Mouse (Mus musculus) brain, embryonic 18.5 days (tissue): ENCODE measurements around the gene 6030445D17Rik.

Experiments used
- DNase-seq: peaks from one replicate; pipeline ENCODE4 v3.0.0-alpha.2; 2012; ENCODE audit warnings: low read depth, low spot score

Gene 6030445D17Rik

DNA sequence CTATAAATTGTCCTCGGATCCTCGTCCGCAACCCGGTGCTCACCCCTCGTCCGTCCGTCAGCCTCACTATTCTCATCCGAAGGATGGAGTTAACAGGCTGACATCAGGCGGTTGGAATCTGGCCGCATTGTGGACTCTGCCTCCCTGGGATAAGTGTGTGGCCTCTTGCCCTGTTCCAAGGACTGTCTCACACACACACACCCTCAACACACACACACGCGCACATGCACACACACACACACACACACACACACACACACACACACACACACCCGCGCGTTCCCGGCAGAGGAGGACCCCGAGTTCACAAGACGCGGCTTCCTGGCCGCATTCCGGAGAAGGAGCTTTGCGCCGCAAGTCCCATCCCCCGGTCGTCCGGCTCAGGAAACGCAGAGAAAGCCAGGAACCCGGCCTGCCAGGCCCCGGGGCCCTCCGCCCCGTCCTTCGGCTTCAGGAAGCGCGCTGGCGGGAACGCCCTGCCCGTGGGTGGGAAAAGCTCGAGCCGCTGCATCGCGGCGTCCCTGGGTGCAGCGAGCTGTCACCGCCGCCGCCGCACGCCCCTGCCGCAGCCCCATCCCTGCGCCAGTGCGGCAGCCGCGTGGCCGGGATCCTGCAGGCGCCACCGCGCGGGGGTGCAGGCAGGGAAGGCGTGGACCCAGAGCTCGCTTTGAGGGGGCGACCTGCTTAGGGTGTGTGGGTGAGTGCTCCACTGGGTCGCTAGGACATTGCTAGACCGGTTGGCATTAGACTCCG, at the start of gene 6030445D17Rik:
Gene 6030445D17Rik (plus strand): TSS at position 165 of the 753 bp plus-strand sequence.
- no peak for DNase-seq

DNA sequence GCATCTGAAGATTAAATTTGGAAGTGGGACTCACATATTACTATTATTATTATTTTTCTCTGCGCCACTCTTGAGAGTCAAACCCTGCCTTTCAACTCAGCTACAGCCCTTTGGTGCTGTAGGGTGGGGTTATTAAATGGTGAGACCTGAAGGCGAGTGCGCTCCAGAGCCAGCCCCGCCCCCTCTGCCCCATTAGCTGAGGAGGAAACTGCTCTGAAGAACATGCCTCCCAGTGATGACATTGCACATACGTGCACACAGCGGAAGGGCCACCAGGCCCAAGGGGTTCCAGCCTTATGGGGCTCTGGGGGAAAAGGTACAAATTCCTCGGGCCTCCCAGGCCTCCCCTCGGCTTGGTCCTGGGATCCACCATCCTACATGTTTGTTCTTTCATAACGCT, 46.6 kb upstream of the 6030445D17Rik start:
- no peak for DNase-seq

DNA sequence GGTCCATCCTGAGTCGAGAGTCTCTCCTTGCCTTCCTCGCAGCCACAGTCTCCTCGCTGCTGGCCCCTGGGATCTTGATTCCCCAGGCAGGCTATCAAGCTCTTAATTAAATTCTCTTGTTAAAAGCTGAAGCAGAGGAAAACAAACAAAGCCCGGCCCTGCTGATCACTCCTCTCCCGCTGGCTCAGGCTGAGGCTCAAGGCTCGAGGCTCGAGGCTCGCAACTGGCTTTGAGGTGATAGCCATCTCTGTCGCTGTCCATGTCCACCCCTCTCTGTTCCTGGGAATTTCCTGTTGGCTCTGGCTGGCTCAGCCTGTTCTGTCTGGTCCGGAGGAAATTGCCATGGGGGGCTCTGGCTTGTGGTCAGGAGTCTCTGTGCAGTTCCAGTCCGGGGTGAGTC, 43.1 kb upstream of the 6030445D17Rik start:
- DNase-seq = no peak

DNA sequence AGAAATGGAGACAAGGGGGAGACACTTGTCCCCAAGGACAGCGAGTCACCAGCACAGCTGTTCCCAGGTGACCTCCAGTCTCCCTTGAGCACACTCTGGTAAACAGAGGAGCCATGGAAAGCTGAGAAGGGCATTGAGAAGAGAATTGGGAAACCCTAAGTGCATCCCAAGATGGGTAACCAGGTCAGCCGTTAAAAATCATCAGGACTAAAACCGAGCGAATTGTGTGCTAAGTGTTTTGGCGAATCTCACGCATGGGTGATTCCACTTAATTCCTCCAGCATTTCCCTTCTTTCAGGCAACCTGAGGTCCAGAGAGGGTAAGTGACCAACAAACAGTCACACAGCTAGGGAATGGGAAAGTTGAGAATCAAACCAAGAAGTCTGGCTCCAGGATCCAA, 42.7 kb upstream of the 6030445D17Rik start:
- no peak for DNase-seq

DNA sequence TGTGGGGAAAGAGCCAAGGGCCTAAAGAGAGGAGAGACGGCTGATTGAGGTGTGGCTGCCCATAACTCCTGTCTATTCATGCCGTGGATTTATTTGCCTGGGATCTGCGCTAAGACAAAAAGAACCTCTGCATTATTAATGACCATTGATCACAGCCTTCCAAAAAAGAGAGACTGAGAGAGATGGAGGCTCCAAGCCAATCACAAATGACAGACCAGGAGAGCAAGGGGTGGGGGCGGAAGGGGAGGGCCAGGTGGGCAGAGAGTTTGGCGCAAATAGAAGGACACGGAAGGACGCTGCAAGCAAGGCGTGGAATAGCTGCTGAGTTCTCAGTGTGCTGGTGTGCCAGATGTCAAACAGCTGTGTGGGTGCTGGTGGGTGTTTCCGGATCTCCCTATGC, 38.8 kb upstream of the 6030445D17Rik start, which contains the start of gene Htr1d:
Gene Htr1d (plus strand): TSS at position 301 of the 400 bp plus-strand sequence.
- DNase-seq = no peak

DNA sequence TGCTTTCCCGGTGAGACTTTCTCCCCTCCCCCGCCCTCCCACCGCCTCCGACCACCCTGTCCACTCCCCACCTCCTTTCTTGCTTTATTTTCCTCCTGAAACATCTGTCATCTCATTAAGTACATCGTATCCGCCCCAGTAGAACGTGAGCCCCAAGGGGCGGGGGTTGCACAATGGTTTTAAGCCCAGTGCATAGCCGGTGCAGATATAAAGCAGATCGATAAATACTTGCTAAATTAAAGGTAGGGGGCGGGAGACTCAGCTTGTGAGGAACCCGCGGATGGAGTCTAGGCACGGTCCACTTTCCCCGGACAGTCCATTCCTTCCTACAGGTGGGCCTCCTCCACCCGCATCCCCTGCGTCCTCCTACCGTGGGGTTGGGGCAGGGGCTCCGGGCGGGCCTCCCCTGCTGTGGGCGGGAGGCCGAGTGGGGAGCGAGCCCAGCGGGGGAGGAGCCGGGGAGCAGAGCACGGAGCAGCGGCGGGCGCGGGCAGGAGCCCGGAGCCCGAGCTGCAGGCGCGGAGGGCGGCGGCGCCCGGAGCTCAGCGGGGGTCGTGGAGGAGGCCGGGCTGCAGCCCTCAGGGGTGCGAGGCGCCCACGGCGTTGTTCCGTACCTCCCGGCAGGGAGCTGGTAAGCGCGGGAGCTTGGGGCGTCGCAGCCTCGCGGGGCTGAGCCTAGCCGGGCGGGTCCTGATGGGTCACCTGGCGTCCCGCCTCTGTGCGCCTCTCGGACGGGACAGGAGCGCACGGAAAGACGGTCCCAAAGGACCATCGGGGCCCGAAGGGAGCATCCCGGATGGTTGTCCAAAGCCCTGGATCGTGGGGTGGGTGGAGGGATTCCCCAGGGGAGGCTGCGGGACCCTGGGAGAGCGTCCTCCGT, 37.7 kb upstream of the 6030445D17Rik start:
- no peak for DNase-seq

DNA sequence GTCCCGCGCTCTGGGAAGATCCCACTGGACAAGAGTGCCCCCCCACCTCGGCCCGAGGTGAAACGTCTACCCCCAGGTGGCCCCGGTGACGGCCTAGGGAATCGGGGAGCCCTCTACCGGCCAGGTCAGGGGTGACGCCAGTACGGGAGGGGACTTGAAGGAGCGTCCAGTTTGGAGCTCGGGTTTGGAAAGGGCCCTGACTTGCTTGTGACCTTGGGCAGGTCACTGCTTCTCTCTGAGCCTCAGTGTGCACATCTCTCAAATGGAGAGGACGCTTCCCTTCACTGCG, 37.1 kb upstream of the 6030445D17Rik start:
- no peak for DNase-seq

DNA sequence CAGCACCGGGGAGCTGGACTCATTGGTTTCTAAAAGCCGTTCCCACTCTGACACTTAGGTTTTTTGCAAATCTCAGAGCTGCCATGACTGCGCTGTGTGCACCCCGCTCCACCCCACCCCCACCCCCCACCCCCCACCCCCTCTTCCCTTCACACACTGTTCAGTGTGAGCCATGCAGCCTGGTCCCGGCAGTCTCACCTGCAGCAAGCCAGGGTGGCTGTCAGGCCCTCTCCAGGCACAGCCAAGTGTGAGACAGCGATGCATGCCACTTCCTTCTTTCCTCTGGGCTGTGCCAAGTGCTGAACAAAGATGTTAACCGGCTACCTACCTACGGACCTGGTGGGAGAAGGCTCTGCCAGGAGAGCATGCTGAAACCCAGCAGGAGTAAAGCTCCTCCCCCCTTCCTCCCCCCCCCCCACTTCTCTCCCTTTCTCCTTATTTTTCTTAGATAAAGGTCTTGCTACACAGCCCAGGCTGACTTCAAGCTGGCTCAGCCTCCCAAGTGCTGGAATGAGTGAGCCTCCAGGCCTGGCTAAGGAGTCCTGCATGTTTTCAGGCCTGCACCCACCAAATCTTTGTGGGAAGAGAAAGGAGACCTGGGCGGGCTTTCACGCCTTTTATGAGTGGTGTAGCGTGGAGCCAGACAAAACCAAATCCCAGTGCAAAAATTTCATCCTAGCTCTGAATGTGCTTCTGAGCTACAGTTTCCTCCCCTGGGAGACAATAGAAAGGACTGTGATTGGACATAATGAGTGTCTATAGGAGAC, 31.3 kb upstream of the 6030445D17Rik start:
- no peak for DNase-seq

DNA sequence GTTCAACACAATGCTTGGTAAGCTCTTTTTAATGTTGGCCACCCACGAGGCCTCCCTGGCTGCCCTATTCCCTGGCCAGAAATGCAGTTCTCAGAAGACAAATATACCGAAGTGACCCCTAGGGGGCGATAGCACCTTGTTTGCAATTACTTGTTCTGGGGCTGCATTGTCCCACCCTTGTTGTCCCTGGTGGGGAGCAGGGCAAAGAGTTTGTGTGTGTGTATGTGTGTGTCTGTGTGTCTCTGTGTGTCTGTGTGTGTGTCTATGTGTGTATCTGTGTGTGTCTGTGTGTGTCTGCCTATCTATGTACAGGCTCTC, 30.7 kb upstream of the 6030445D17Rik start:
- no peak for DNase-seq

DNA sequence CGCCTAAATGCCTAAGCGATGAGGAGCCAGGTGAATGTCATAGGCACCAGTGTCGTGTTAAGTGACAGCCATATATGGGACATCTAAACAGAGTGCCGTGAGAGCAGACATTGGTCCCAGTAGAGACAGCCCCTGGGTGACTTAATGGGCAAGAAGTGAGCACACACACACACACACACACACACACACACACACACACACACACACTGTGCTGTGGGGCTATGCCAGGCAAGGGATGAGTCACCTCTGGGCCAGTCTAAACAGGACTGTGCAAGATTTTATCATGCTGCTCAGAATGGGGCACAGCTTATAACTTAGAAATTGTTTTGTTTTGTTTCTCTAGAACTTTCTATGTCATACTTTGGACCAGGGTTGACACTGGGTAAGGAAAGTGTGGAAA, 28.0 kb upstream of the 6030445D17Rik start:
- no peak for DNase-seq

DNA sequence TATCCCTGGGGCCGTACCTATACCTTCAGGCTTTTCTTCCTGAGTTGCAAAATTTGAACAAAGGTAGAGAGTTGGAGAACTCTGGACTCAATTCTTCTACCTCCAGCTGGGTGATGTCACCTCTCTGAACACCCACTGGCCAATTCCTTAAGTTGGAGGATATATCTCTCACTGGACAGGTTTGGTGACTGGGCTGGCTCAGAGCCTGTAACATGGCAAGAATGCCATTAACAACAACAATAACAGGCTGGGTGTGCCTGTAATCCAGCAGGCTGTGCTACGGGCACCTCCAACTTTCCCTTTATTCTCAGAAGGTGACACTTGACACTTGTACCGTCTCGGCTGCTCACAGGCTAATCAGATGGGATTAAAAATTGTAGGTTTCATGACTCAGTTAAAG, 22.9 kb upstream of the 6030445D17Rik start:
- DNase-seq = no peak

DNA sequence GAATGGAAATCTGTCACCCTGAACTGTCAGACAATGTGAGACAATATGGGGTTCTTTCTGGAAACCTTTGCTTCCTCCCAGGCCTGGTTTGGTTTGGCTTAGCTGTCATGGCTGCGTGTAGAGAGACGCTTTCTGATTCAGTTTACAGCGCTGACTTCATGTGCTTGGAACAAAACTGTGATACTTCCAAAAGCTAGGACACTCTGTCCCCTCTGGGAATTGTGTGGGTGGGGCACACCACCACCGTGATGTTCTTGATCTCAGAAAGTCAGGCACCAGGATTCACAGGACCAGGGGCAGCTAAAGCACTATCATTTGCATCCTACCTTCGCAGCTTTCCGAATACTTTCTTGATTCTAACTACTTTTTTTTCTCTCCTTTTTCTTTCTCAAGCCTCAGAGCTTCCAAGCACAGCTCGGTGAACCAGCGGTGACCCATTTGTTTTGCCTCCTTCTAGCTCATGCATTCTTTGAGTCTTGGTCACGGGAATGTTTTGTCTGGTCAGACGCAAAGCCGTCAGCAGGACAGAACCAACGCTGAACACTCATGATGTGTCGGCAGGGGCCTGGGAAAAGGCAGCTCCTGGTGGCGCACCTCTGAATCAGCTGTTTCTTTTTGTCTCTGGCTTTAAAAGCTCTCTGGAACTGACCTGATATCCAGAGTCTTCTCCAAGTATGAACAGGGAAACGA, 20.6 kb upstream of the 6030445D17Rik start:
- DNase-seq = no peak

DNA sequence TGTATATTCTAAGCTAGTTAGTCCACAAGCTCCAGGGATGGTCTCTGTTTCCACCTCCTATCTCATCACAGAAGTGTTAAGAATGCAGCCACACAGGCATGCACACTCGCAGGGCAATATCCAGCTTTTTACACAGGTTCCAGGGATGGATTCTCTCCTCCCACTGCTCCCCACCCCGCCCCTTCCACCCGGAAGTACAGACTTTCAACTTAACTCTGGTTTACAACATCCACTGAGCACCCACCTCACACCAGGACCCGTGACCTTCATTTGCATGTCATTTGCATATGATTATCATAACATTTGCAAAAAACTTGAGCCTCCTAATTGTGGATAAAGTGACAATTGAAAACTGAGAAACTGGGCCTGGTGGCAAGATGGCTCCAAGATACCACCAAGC, 17.5 kb upstream of the 6030445D17Rik start:
- no peak for DNase-seq

DNA sequence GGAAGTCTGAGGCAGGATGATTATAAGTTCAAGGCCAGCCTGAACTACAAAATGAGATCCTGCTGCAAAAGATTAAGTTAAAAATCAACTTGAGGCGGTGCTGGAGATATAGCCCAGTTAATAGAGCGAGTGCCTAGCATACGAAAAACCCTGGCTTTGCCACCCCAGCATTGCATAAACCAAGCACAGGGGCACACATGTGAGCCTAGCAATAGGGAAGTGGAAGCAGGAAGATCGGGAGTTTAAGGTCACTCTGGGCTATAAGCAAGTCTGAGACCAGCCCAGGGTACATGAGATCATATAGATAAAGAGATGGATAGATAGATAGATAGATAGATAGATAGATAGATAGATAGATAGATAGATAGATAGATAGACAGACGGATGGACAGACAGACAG, 12.3 kb upstream of the 6030445D17Rik start:
- DNase-seq = no peak

DNA sequence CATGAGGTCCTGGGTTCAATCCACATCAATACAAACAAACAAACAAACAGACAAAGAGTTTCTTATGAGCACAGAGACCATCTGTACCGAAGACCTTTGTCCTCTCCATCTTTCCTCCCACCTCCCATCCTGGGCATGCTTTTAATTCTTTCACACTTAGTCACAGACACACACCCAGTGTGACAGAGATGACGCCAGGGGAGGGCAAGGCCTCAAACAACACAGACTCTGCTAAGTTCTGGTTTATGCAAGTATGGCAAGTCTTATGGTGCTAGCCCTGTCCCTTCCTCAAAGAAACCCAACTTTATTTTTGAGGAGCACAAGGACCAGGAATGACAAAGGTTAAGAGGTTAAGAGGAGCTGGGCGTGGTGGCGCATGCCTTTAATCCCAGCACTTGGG, 11.8 kb upstream of the 6030445D17Rik start:
- no peak for DNase-seq

DNA sequence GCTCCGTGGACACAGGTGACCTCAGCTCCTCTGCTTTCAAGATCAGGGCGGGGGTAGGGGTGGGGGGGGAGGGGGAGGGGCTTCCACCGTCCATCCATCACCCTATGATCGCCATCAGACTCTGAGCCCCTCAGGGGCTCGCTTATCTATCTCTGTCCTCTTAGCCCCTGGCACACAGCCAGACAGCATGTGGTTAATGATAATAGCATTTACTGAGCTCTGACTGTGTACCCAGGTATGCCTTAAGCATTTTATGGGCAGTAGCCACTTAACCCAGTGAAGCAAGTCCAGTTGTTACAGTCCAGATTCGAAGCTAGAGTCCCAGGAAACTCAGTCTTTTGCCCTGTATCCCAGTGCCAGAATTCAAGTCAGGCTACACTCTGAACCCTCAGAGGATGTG, 10.5 kb upstream of the 6030445D17Rik start:
- DNase-seq = no peak

DNA sequence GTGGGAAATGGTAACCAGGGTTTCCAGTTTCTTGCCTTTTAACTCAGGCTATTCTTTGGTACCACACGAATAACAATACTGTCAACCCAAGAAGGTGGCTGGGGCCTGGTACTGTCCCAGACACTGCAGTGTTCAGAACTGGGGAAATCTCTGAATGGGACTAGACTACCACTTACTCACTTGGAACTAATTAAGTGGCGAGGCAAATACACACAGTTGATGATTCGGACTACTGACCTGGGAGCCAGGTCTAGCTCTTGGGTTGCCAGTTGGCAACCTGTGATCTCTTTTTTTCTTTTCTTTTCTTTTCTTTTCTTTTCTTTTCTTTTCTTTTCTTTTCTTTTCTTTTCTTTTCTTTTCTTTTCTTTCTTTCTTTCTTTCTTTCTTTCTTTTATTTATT, 9.8 kb upstream of the 6030445D17Rik start:
- no peak for DNase-seq

DNA sequence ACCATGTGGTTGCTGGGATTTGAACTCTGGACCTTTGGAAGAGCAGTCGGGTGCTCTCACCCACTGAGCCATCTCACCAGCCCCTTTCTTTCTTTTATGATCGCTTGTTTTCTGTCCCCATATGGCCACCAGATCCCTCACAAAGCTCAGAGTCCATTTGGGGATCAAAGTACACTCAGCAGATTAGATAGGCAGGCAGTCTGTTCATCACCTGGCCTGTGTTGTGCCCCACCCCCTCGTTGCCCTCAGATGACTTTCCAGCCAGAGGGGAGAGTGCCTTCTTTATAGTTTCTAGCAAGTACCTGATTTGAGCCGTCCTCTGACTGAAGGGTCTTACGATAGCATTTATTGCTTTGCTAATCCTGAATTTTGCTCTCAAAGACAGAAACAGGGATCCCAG, 9.3 kb upstream of the 6030445D17Rik start:
- no peak for DNase-seq

DNA sequence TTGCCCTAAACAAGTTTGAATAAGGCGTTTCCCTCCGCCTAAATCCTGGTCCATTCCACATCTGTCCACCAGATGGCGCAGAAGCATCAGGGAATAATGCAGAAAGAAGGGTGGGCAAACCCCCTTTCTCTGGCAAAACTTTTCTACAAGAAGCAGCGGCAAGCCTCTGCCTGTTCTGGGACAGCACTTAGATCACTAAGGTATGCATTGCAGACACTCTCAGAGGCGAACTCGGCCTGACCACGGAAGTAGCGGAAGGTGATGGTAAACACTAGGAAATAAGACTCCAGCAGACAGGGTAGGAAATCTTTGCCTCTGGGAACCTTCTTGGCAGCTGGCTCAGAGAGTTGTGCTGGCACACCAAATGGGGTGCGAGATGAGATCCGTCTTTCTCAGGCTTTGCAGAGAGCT, 7.2 kb upstream of the 6030445D17Rik start:
- DNase-seq = no peak

DNA sequence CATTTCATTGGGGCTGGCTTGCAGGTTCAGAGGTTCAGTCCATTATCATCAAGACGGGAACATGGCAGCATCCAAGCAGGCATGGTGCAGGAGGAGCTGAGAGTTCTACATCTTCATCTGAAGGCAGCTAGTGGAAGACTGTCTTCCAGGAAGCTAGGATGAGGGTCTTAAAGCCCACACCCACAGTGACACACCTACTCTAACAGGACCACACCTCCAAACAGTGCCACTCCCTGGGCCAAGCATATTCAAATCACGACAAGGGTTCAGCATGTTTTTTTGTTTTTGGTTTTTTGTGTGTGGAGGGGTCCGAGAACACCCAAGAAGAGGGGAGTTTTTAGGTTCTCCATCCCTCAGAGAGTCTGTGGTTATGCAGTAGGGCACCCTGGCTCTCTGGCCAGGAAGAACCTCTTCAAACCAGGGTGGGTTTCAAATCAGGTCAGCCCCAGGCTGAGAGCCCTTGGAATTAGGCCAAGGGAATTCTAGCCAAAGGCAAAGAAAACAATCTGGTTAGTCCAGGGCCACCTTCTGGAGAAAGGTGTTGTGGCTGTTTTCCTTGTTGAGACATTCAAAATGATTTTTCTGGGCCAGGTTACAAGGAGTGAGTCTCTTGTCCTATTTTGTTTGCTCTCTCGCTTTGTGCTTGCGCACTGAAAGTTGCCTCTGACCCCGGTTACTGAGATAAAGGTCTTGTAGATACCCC, 5.4 kb upstream of the 6030445D17Rik start:
- no peak for DNase-seq

DNA sequence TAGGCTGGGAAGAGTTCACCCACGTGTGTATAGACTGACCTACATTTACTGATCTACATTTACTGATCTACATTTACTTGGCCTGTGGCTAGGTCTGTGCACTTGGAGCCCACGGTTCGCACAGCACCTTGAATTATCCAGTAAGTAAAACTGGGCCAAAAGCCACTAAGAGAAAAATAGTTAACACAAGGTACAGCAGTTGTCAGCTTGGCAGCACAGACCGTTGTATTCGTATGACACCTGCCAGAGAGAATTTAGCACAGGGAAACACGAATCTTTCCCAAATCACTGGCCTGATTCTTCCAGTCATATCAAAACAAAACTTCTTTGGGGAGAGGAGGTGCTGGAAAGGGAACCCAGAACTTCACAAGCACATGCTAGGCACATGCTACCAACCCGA, 3.8 kb upstream of the 6030445D17Rik start:
- no peak for DNase-seq
